Mouse (Mus musculus): ENCODE measurements around the gene Prdm10.

Prdm10 gene

GRCm38 (mm10) chr9:31301526-31302311, 21.4 kb downstream of the Prdm10 start:
- DNase-seq (ENCODE audit: low read depth), result peak; percentile 60

- no peak for DNase-seq (ENCODE audit: low read depth)
Measured at GRCm38 (mm10) chr9:31304358-31304757, 24.0 kb downstream of the Prdm10 start.

GRCm38 (mm10) chr9:31305117-31305516, 24.8 kb downstream of the Prdm10 start:
- no peak for DNase-seq (ENCODE audit: low read depth)

GRCm38 (mm10) chr9:31305807-31306206, 25.5 kb downstream of the Prdm10 start:
- no peak for DNase-seq (ENCODE audit: low read depth)

- DNase-seq (ENCODE audit: low read depth), result no peak
Measured at GRCm38 (mm10) chr9:31307232-31307631, 26.9 kb downstream of the Prdm10 start.

- no peak for DNase-seq (ENCODE audit: low read depth)
Measured at GRCm38 (mm10) chr9:31309041-31309440, 28.7 kb downstream of the Prdm10 start.

- DNase-seq (ENCODE audit: low read depth), result no peak
Measured at GRCm38 (mm10) chr9:31310662-31311061, 30.3 kb downstream of the Prdm10 start.

- no peak for DNase-seq (ENCODE audit: low read depth)
Measured at GRCm38 (mm10) chr9:31313876-31314275, 33.5 kb downstream of the Prdm10 start.

GRCm38 (mm10) chr9:31315983-31316382, 35.6 kb downstream of the Prdm10 start:
- DNase-seq (ENCODE audit: low read depth), result no peak

- DNase-seq (ENCODE audit: low read depth), result no peak
Measured at GRCm38 (mm10) chr9:31318956-31319355, 38.6 kb downstream of the Prdm10 start.

GRCm38 (mm10) chr9:31320734-31321133, 40.4 kb downstream of the Prdm10 start:
- no peak for DNase-seq (ENCODE audit: low read depth)

GRCm38 (mm10) chr9:31321526-31321925, 41.2 kb downstream of the Prdm10 start:
- no peak for DNase-seq (ENCODE audit: low read depth)

GRCm38 (mm10) chr9:31322090-31322489, 41.8 kb downstream of the Prdm10 start:
- no peak for DNase-seq (ENCODE audit: low read depth)

GRCm38 (mm10) chr9:31330816-31331215, 50.5 kb downstream of the Prdm10 start:
- no peak for DNase-seq (ENCODE audit: low read depth)

- no peak for DNase-seq (ENCODE audit: low read depth)
Measured at GRCm38 (mm10) chr9:31331246-31331645, 50.9 kb downstream of the Prdm10 start.

GRCm38 (mm10) chr9:31331906-31332305, 51.6 kb downstream of the Prdm10 start:
- DNase-seq (ENCODE audit: low read depth), result peak; percentile 18

GRCm38 (mm10) chr9:31332826-31333225, 52.5 kb downstream of the Prdm10 start:
- DNase-seq (ENCODE audit: low read depth), result no peak

- no peak for DNase-seq (ENCODE audit: low read depth)
Measured at GRCm38 (mm10) chr9:31334991-31335390, 54.7 kb downstream of the Prdm10 start.

GRCm38 (mm10) chr9:31344289-31344831, 64.0 kb downstream of the Prdm10 start:
- DNase-seq (ENCODE audit: low read depth), result no peak

GRCm38 (mm10) chr9:31346575-31347080, 66.3 kb downstream of the Prdm10 start:
- DNase-seq (ENCODE audit: low read depth), result no peak

- DNase-seq (ENCODE audit: low read depth), result no peak
Measured at GRCm38 (mm10) chr9:31348458-31348857, 68.1 kb downstream of the Prdm10 start.

- DNase-seq (ENCODE audit: low read depth), result peak; percentile 77
Measured at GRCm38 (mm10) chr9:31348915-31349314, 68.6 kb downstream of the Prdm10 start.

- no peak for DNase-seq (ENCODE audit: low read depth)
Measured at GRCm38 (mm10) chr9:31352716-31353115, 72.4 kb downstream of the Prdm10 start.

GRCm38 (mm10) chr9:31353518-31353917, 73.2 kb downstream of the Prdm10 start:
- DNase-seq (ENCODE audit: low read depth), result no peak

All from induced T-regulatory cell, adult 2 months (primary cell).